Mouse (Mus musculus): Measurements from ENCODE around the gene Fblim1. TPM values are rescaled to one million over a fixed set of nuclear protein-coding genes. Genes with fewer than 3 reads are reported as not detected.

Fblim1 gene
- polyA plus RNA-seq, 1 experiment from 2014 or later: 52.8 TPM

GRCm38 (mm10) chr4:141574789-141575702 lies 30.9 kb downstream of the Fblim1 start:
- Histone ChIP-seq H3K36me3 (ENCODE audit: control insufficient read depth, insufficient read depth) (peaks cover 30% of the 10 kb centered on the region; the same call in 1 of the 2 replicates), H3K27me3 (replicated peaks; ENCODE audit: control insufficient read depth, insufficient read depth, low read length) (no peaks in the 10 kb centered on the region), H3K4me2 (replicated peaks; ENCODE audit: low read depth) (peak overlapping the region; percentile 55), H3K4me3 (ENCODE audit: low read depth, low read length) (0 out of 2 replicates have a peak overlapping the region, but pooled peaks have one; percentile 9), H3K4me1 (replicated peaks; ENCODE audit: control insufficient read depth, insufficient read depth, low read length) (peaks cover 8% of the 10 kb centered on the region), H3K27ac (ENCODE audit: low read depth, low read length) (peak overlapping the region; percentile 90), H3K9ac (ENCODE audit: low read depth, low read length) (no peak overlapping the region), H3K9me3 (ENCODE audit: control insufficient read depth) (no peaks in the 10 kb centered on the region)
- ATAC-seq: peak; percentile 48
- peak; percentile 96 for TF ChIP-seq CTCF (IDR thresholded peaks at IDR 0.05; ENCODE audit: low read depth)
- WGBS: 32% methylated on average over 27 of the region's 27 CpGs

- Histone ChIP-seq H3K36me3 (ENCODE audit: control insufficient read depth, insufficient read depth) (peaks cover 19% of the 10 kb centered on the region; the same call in 1 of the 2 replicates), H3K4me3 (ENCODE audit: low read depth, low read length) (no peak overlapping the region), H3K27me3 (replicated peaks; ENCODE audit: control insufficient read depth, insufficient read depth, low read length) (no peaks in the 10 kb centered on the region), H3K4me2 (replicated peaks; ENCODE audit: low read depth) (peak overlapping the region; percentile 40), H3K9me3 (ENCODE audit: control insufficient read depth) (no peaks in the 10 kb centered on the region), H3K4me1 (replicated peaks; ENCODE audit: control insufficient read depth, insufficient read depth, low read length) (peaks cover 9% of the 10 kb centered on the region), H3K9ac (ENCODE audit: low read depth, low read length) (peak overlapping the region; percentile 23; the same call in 1 of the 2 replicates), H3K27ac (ENCODE audit: low read depth, low read length) (peak overlapping the region; percentile 90)
- TF ChIP-seq CTCF (IDR thresholded peaks at IDR 0.05; ENCODE audit: low read depth): peak; percentile 51
- ATAC-seq: peak; percentile 74
- WGBS: 19% methylated on average over 6 of the region's 6 CpGs
Observed at GRCm38 (mm10) chr4:141573359-141573966, 32.4 kb downstream of the Fblim1 start.

- Histone ChIP-seq H3K4me3 (ENCODE audit: low read depth, low read length) (no peak overlapping the region), H3K9me3 (ENCODE audit: control insufficient read depth) (no peaks in the 10 kb centered on the region), H3K36me3 (ENCODE audit: control insufficient read depth, insufficient read depth) (peaks cover 18% of the 10 kb centered on the region; the same call in 1 of the 2 replicates), H3K27ac (ENCODE audit: low read depth, low read length) (peak overlapping the region; percentile 90), H3K27me3 (replicated peaks; ENCODE audit: control insufficient read depth, insufficient read depth, low read length) (no peaks in the 10 kb centered on the region), H3K9ac (ENCODE audit: low read depth, low read length) (peak overlapping the region; percentile 23; the same call in 1 of the 2 replicates), H3K4me2 (replicated peaks; ENCODE audit: low read depth) (peak overlapping the region; percentile 1; the same call in 1 of the 2 replicates), H3K4me1 (replicated peaks; ENCODE audit: control insufficient read depth, insufficient read depth, low read length) (peaks cover 9% of the 10 kb centered on the region)
- ATAC-seq: no peak
- TF ChIP-seq CTCF (IDR thresholded peaks at IDR 0.05; ENCODE audit: low read depth): no peak
- 56% methylated on average over 7 of the region's 7 CpGs for WGBS
Observed at GRCm38 (mm10) chr4:141572668-141573358, 33.1 kb downstream of the Fblim1 start.

DNA sequence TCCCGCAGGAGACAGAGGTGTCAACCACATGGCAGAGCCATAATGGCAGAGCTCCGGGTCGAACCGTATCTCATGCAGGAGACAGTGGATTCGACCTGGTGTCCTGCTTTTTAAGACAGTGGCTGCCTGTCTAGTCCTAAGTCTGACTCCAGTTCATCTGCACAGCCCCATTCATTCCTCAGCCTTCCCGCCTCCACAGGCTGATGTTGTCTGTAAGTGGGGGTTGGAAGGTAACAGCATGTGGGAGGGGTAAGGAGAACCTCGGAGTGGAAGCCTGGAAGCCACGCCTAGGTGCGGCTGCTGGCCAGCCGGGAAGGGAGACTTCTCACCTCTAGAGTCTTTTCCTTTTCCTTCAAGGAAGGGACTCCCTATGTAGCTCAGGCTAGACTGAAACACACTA lies 34.0 kb downstream of the Fblim1 start:
- Histone ChIP-seq H3K4me3 (ENCODE audit: low read depth, low read length) (no peak overlapping the region), H3K9ac (ENCODE audit: low read depth, low read length) (no peak overlapping the region), H3K27ac (ENCODE audit: low read depth, low read length) (peak overlapping the region; percentile 90), H3K9me3 (ENCODE audit: control insufficient read depth) (no peaks in the 10 kb centered on the region), H3K4me2 (replicated peaks; ENCODE audit: low read depth) (no peak overlapping the region), H3K27me3 (replicated peaks; ENCODE audit: control insufficient read depth, insufficient read depth, low read length) (no peaks in the 10 kb centered on the region), H3K4me1 (replicated peaks; ENCODE audit: control insufficient read depth, insufficient read depth, low read length) (peaks cover 9% of the 10 kb centered on the region), H3K36me3 (ENCODE audit: control insufficient read depth, insufficient read depth) (peaks cover 10% of the 10 kb centered on the region; the same call in 1 of the 2 replicates)
- 38% methylated on average over 10 of the region's 10 CpGs for WGBS
- no peak for ATAC-seq
- TF ChIP-seq CTCF (IDR thresholded peaks at IDR 0.05; ENCODE audit: low read depth): no peak

- Histone ChIP-seq H3K36me3 (ENCODE audit: control insufficient read depth, insufficient read depth) (peaks cover 4% of the 10 kb centered on the region; the same call in 1 of the 2 replicates), H3K27me3 (replicated peaks; ENCODE audit: control insufficient read depth, insufficient read depth, low read length) (no peaks in the 10 kb centered on the region), H3K9ac (ENCODE audit: low read depth, low read length) (0 out of 2 replicates have a peak overlapping the region, but pooled peaks have one; percentile 17), H3K4me1 (replicated peaks; ENCODE audit: control insufficient read depth, insufficient read depth, low read length) (peaks cover 9% of the 10 kb centered on the region), H3K4me2 (replicated peaks; ENCODE audit: low read depth) (0 out of 2 replicates have a peak overlapping the region, but pooled peaks have one; percentile 3), H3K9me3 (ENCODE audit: control insufficient read depth) (no peaks in the 10 kb centered on the region), H3K27ac (ENCODE audit: low read depth, low read length) (peak overlapping the region; percentile 90), H3K4me3 (ENCODE audit: low read depth, low read length) (no peak overlapping the region)
- WGBS: 31% methylated on average over 6 of the region's 6 CpGs
- no peak for TF ChIP-seq CTCF (IDR thresholded peaks at IDR 0.05; ENCODE audit: low read depth)
- peak; percentile 43 for ATAC-seq
Observed at GRCm38 (mm10) chr4:141571337-141571739, 34.6 kb downstream of the Fblim1 start.
